Mouse (Mus musculus) heart, adult 18-20 months (tissue): ENCODE data around the gene Dio2. TPM values are rescaled to one million over a fixed set of nuclear protein-coding genes. Genes with fewer than 3 reads are reported as not detected.

ENCODE experiments used
- DNase-seq, 2 experiments: peaks; one replicate each; pipeline ENCODE4 v3.0.0; 2021 to 2022; ENCODE audit warnings: mixed read lengths in 1 of 2
- long read RNA-seq, 2 experiments: library from polyadenylated mRNA; stranded (forward); transcript quantifications; one replicate each; pipeline ENCODE4 v2.0.0; 2021
- total RNA-seq, 2 experiments: library from RNA; stranded (reverse); gene quantifications; 2 replicates each; pipeline ENCODE4 v1.2.3; 2021

Dio2 gene
- 1 to 10 TPM in 1 of 2 experiments, under 1 TPM in 1; 0.55 to 2.8 TPM for total RNA-seq
- long read RNA-seq, experiment 1, full-length matches to known transcripts: 1 of 1 reads
- long read RNA-seq, experiment 1, partial matches to known transcripts: 0 of 1 reads
- long read RNA-seq, experiment 1, other reads (novel, unspliced or antisense): 0 of 1 reads
- long read RNA-seq, experiment 2: 0 reads

DNA sequence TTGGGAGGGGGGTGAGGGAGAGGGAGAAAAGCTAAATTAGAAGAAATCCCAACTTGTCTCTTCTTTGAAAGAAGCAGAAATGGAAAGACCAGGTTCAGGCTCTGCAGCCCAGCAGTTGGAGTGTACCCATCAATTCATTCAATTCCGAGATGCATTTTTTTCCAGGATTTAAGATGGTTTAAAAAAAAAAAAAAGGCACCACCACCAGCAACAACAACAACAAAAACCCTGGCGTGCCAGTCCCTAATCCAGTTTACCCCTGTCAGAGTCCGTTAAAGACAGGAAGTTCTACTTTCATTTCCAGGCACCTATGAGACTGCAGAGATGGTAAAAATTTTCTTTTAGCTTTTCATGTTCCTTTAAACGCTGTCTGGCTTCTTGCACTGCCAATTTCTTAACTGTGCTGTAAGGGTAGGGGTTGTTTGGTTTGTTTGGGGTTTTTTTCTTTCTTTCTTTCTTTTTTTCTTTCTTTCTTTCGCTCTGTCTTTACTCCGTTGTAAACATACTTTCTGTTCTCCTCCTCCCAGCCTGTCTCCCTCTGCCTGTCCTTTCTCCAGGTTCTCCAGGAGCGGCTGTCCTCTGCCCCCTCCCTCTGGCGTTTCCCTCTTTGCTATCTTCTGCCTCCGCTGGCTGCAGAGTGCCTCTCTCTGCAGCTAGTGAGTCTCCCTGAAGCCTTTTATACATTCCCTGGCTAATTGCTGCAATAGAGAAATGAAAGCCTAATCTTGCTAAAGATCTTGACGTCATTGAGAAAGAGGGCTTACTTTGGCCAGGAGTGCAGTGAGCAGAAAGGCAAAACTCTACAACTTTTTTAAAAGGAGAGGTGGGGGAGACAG lies at the start of gene Dio2:
TSS of gene Dio2 (minus strand) at position 51 of the 836 bp plus-strand sequence.
- peak in 1 of 2 experiments; percentile 11 for DNase-seq

DNA sequence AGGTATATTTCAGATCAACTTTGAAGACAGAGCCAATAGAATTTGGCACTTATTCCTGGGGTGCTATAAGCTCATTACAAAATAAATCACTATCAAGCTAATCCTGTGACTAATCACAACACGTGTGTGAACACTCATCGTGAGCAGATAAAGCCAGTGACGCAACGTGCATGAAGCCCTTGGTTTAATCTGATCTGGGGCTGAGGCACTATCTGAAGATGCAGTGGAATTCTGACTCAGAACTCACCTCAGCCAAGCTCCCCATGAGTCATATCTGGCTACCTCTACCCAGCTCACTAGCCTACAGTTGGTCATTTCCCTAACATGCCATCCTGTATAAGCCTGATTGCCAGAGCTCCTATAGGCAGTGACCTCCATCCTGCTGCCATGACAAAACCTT lies 43.2 kb upstream of the Dio2 start:
- peak in 1 of 2 experiments; percentile 6 for DNase-seq

DNA sequence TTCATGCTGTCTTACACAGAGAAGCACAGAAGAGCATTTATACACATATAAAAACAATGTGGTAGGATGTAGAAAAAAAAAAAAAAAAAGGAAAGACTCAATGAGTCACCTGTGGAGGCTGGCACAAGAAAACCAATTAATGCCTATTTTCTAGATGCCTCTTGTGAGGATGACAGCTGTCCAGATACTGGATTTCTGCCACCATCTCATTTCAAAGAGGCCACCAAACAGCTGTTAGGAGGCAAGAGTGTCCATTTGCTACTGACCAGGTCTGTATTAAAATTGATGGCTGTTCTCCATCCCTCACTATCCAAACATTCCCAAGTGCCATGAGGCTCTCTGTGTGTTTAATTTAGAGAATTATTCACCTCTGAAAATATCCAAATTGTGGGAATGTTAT lies 6.5 kb upstream of the Dio2 start:
- DNase-seq: no peak

DNA sequence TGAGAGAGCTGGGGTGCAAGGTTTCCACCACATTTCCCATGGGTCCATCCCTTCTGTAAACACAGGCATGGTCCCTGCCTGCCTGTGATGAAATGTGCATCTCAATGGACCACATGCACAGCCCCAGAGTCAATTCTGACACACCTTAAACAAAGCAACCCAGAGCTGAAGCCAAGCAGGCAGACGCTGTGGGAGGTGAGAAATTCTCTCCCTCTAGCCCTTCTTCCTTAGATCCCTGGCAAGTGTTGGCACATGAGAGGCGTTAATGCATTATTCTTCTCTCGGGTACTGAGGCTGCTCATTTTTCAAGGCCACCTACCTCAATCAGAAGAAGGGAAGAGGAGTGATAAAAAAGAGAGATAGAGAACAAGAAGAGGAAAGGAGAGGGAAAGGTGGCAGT lies 5.4 kb upstream of the Dio2 start:
- DNase-seq: no peak

DNA sequence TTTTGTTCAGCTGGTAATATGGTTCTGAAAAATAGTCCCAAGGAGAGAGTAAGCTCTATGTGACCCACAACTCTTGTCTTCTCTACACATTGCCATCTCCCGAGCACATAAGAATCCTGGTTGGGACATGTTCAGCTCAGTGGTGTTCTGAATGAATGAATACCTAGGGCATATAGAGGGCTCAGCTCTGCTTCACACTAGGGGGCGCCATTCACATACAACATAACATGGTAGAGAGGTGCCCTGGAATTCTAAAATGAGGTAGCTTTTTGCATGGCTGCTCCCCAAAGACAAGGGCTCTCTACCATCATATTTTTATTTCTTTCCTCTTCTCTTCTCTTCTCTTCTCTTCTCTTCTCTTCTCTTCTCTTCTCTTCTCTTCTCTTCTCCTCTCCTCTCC lies 2.2 kb upstream of the Dio2 start:
- peak; percentile 47 to 81 for DNase-seq

DNA sequence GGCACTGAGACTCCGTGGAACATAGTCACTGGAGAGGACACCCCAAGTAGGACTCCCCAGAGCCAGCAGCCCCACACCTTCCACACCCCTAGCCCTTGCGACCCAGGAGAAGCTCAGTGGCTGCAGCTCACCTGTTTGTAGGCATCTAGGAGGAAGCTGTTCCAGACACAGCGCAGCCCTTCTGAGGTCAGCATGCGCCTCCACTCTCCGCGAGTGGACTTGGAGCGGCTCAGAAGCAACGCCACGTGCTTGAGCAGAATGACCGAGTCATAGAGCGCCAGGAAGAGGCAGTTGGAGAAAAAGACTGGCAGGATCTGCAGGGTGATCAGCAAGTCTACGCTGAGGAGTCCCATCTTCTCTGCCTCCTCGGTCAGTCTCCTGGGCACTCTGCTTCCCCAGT lies 306 bp downstream of the Dio2 start:
- DNase-seq: peak in 1 of 2 experiments; percentile 13

DNA sequence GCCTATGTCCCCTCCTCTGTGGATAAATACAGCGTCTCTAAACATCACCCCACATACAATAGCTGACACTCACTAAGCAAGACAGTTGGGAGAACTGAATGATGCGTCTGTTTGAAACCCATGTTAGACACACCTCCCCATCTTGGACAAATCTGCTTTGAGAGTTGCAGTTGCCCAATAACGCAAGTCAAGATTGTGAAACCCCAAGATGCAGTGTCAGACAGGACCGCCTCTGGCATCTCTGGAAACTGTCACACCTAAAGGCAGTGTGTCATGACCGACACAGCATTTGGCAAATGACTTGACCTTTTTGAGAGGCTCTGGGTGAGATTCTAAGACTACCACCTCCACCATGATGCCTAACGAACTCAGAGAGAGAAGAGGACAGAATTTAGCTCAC lies 2.8 kb downstream of the Dio2 start:
- DNase-seq: no peak

DNA sequence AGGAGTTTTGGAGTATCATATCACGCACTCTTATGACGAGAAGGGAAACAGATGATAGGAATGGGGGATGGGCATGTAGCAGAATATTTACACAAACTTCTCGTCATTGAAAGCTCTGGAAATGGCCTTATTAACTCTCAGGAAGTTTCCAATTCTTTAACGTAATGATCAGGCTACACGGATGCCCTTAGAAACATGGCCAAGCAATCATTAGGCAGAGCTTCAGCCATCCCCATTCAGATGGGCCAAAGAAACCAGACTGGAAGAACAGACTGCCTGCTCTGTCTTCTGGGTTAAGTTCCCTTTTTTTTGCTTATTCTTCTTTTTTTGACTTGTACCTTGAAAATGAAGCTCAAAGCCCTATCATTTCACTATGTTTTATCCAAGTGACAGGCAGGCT lies 3.7 kb downstream of the Dio2 start:
- DNase-seq: no peak

DNA sequence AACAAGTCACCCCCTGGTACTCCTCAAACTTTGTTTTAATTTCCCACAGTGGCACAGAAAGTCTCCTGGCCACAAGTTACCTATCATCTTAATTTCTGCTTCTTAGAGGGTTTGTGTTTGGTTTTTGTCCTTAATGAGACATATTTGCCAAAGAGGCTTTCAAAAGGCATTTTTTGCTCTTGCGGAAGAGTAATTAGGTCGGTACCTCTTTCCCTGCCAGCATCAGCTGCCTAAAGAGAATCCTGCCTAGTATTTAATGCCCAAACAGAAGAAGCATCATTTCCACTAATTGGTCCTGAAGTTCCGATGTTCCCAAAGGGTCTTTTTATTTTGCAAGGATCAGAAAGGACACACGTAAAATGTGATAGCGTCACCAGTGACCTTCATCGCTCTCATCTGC lies 4.5 kb downstream of the Dio2 start:
- DNase-seq: no peak

DNA sequence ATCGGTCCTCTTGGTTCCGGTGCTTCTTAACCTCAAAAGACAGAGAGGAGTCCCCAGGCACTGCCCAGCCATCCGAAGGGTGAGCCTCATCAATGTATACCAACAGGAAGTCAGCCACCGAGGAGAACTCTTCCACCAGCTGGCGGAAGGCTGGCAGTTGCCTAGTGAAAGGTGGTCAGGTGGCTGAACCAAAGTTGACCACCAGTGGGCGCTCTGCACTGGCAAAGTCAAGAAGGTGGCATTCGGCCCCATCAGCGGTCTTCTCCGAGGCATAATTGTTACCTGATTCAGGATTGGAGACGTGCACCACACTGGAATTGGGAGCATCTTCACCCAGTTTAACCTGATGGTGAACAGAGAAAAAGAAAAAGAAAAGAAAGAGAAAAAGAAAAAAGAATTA lies 8.6 kb downstream of the Dio2 start:
- DNase-seq: peak; percentile 33 to 76

DNA sequence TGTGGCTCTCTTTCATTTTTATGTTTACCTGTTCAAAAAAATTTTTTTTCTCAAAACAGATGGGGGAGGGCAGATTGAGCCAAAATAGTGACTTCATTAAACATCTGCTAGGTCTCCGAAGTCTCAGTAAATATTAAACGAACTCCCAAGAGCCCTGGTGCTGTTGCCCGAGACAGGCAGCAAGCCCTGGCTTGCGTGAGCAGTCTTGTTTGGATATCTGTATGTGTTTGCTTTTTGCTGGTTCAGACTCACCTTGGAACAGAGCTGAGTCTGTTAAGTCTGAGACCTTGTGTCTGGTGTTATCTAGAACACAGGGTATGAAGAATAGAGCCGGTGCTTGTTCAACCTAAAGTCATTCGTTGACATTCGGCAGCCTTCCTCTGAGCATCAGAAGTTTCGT lies 13.1 kb downstream of the Dio2 start:
- DNase-seq: no peak

DNA sequence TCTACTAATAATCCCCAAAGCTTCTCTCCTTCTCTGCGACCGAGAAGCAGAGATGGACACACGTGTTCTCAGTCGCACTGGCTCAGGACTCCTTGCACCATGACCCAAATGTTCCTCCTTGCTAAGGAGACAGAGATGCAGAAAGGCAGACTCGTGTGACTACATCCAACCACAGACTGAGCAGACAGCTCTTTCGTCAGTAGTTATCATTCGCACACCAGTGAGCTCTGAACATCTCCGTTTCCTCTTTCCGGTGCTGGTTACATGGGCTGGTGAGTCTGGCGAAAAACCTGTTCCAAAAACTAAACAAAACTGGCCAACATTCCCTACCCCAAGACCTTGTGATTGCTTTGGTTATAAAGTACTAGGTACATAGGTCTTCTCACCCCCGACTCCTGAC lies 13.6 kb downstream of the Dio2 start:
- DNase-seq: no peak

DNA sequence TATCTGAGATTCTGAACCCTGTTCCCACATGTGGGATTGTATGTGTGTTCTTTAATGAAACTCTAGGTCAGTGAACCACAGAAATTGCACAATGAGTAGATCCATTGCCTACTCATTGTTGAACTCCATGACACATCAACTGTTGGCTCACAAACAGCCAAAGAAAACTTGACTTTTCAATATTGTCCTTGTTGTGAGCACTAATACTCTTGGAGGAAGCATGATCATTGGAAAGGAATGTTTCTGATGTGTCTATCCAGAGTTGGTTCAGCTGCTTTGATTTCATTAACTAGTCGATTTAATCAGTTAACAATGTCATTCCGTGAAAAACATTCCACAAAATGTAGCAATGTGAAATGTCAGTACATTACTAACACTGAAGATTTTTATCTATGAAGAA lies 44.1 kb downstream of the Dio2 start:
- DNase-seq: no peak
